Mouse (Mus musculus) forebrain, postnatal 0 days (tissue): ENCODE measurements around the gene Vwc2. TPM values are rescaled to one million over a fixed set of nuclear protein-coding genes. Genes with fewer than 3 reads are reported as not detected.

ENCODE experiments used
- ATAC-seq: fragments of 200-750 bp; cut with Nextera tagmentation; 2 replicates; pipeline ENCODE4 v1.8.0; 2017; ENCODE audit warnings: mild to moderate bottlenecking, moderate library complexity
- DNase-seq: peaks from one replicate; pipeline ENCODE4 v3.0.0-alpha.2; 2015
- H3K27ac ChIP-seq: fragments of 300-500 bp; sonication (generic); 2 replicates; pipeline ENCODE4 v1.5.1; 2014; ENCODE audit warnings: low read depth, mild to moderate bottlenecking, antibody characterized with exemption, low read length, moderate library complexity, mixed read lengths
- H3K27me3 ChIP-seq: fragments of 300-500 bp; sonication (generic); 2 replicates; pipeline ENCODE4 v1.6.1; 2014; ENCODE audit warnings: mild to moderate bottlenecking, low read length, mixed read lengths; ENCODE audit not compliant: insufficient read depth
- H3K36me3 ChIP-seq: fragments of 300-500 bp; sonication (generic); 2 replicates; pipeline ENCODE4 v1.6.1; 2014; ENCODE audit warnings: mild to moderate bottlenecking, moderate library complexity; ENCODE audit not compliant: insufficient read depth
- H3K4me1 ChIP-seq: fragments of 300-500 bp; sonication (generic); 2 replicates; pipeline ENCODE4 v1.6.1; 2014; ENCODE audit warnings: antibody characterized with exemption; ENCODE audit not compliant: insufficient read depth
- H3K4me2 ChIP-seq: fragments of 300-500 bp; sonication (generic); 2 replicates; pipeline ENCODE4 v1.6.1; 2014; ENCODE audit warnings: low read depth, mild to moderate bottlenecking, moderate library complexity
- H3K4me3 ChIP-seq: fragments of 300-500 bp; sonication (generic); 2 replicates; pipeline ENCODE4 v1.5.1; 2014; ENCODE audit warnings: low read depth, low read length, mixed read lengths
- H3K9ac ChIP-seq: fragments of 300-500 bp; sonication (generic); 2 replicates; pipeline ENCODE4 v1.6.1; 2014; ENCODE audit warnings: mild to moderate bottlenecking
- H3K9me3 ChIP-seq: fragments of 300-500 bp; sonication (generic); 2 replicates; pipeline ENCODE4 v1.6.1; 2016; ENCODE audit warnings: low read length
- CTCF ChIP-seq: sonication (generic); IDR thresholded peaks from 2 replicates; pipeline ENCODE4 v1.5.1; 2016; ENCODE audit warnings: antibody characterized with exemption, control low read depth, low read depth
- WGBS: fragments of 180-500 bp; shearing (Covaris S2); extraction: QIAGEN DNeasy Blood & Tissue Kit; methylation state at CpG from one replicate; pipeline ENCODE4 v1.1.7; 2014; 5-methylcytosine and 5-hydroxymethylcytosine counted together
- polyA plus RNA-seq: library from polyadenylated mRNA; unstranded; fragments of >200 nt; fragmentation: Nextera tagmentation; extraction: Ambion mirVana; gene quantifications from 2 replicates; pipeline ENCODE4 v1.2.1, GENCODE M21; 2015
- total RNA-seq: library from RNA; depleted of rRNA; stranded (reverse); fragments of >200 nt; gene quantifications from 2 replicates; pipeline ENCODE4 v1.2.3, GENCODE M21; 2014

Gene Vwc2
- total and polyA plus RNA-seq, 2 experiments from 2014 or later: 8.2 to 13.6 TPM

GRCm38 (mm10) chr11:11239346-11239745 lies 125.3 kb downstream of the Vwc2 start:
- 0 out of 2 replicates have a peak, but pooled peaks have one; percentile 16 for TF ChIP-seq CTCF

DNA sequence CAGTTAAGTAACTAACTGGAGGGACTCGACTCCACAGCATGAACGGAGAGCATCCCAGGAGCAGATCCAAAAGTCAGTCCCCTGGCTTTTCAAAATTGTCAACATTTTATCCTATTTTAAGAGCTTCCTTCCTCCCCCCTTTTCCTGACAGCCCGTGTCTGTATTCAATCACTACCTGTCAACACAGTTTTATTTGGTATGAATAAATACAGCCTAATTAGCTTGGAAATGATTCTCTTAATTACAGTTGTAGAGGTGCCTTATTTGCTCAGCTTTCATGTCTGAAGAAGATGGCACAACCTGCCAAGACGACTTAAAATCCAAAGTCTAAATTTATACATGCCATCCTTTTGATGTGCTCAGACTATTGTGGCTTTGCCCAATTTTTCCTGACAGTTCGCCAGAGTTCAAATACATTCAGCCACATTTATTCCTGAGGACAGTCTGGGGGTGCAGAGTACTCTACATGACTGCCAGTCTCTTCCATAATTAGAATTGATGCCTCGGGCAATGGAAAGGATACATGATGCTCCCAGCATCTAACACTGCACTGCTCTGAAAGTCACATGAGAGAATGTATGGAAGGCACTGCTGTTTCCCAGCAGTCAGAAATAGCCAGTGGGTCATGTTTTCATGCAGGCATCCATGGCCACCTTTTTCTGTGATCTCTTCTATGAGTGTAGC lies 128.8 kb downstream of the Vwc2 start:
- Histone ChIP-seq H3K4me3 (no peak overlapping the region), H3K4me1 (no peaks in the 10 kb centered on the region), H3K4me2 (no peak overlapping the region), H3K9ac (no peak overlapping the region), H3K27me3 (no peaks in the 10 kb centered on the region), H3K27ac (no peak overlapping the region), H3K36me3 (no peaks in the 10 kb centered on the region), H3K9me3 (no peaks in the 10 kb centered on the region)
- ATAC-seq (peak; percentile 81), DNase-seq (peak; percentile 30)
- TF ChIP-seq CTCF: no peak
- 29% methylated on average over 6 of the region's 6 CpGs for WGBS

More at GRCm38 (mm10) chr11:11239346-11239745, 125.3 kb downstream of the Vwc2 start:
- WGBS: 78% methylated on average over 1 of the region's 1 CpGs
- H3K9ac ChIP-seq: no peak overlapping the region
- H3K4me3 ChIP-seq: no peak overlapping the region
- DNase-seq (no peak), ATAC-seq (no peak)
- no peak overlapping the region for H3K4me2 ChIP-seq
- H3K4me1 ChIP-seq: no peaks in the 10 kb centered on the region
- no peaks in the 10 kb centered on the region for H3K36me3 ChIP-seq
- H3K27me3 ChIP-seq: no peaks in the 10 kb centered on the region
- no peaks in the 10 kb centered on the region for H3K9me3 ChIP-seq
- H3K27ac ChIP-seq: no peak overlapping the region

GRCm38 (mm10) chr11:11257348-11257747 lies 143.3 kb downstream of the Vwc2 start:
- DNase-seq (no peak), ATAC-seq (no peak)

DNA sequence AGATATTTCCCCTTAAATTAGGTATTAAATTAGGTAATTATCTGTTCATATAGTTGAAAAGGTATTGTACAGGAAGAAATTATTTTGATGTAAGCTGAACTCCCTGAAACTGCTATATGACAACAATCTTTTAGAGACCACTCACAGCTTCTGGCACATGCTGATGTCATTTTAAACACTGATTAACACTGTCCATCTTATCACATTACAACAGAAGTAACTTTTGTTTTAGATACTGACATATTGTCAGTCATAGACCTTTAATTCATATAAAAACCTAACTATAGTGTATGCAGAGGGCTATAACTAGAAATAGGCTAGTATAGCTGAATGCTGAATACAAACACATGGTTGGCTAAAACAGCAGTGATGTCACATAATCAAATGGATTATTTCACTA lies 166.1 kb downstream of the Vwc2 start:
- H3K4me2 ChIP-seq: no peak overlapping the region
- H3K27ac ChIP-seq: no peak overlapping the region
- TF ChIP-seq CTCF: no peak
- no peak overlapping the region for H3K4me3 ChIP-seq
- ATAC-seq (no peak), DNase-seq (no peak)
- H3K4me1 ChIP-seq: no peaks in the 10 kb centered on the region
- no peak overlapping the region for H3K9ac ChIP-seq
- H3K27me3 ChIP-seq: no peaks in the 10 kb centered on the region
- no peaks in the 10 kb centered on the region for H3K9me3 ChIP-seq
- no peaks in the 10 kb centered on the region for H3K36me3 ChIP-seq

More at GRCm38 (mm10) chr11:11257348-11257747, 143.3 kb downstream of the Vwc2 start:
- Histone ChIP-seq H3K9ac (no peak overlapping the region), H3K27ac (no peak overlapping the region), H3K4me2 (no peak overlapping the region), H3K9me3 (no peaks in the 10 kb centered on the region), H3K27me3 (no peaks in the 10 kb centered on the region), H3K4me3 (no peak overlapping the region), H3K36me3 (no peaks in the 10 kb centered on the region), H3K4me1 (no peaks in the 10 kb centered on the region)
- no peak for TF ChIP-seq CTCF
- WGBS: 83% methylated on average over 1 of the region's 1 CpGs

DNA sequence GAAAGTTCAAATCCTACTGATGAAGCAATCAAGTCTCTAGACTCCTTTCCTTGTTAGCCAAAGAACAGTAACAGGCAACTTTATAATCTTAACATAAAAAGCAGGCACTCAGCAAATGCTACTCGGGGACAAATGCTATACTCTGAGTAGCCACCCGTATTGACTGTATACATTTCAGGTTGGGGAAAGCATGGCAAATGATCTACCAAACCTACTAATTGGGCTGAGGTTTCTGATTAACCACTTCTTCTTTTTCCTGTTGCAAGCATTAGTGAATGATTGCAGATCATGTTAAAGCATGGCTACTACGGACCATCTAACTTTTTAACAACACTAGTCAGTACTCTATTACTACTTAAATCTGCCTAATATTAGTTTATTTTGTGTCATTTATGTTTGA lies 169.5 kb downstream of the Vwc2 start:
- H3K9me3 ChIP-seq: no peaks in the 10 kb centered on the region
- H3K4me1 ChIP-seq: no peaks in the 10 kb centered on the region
- no peaks in the 10 kb centered on the region for H3K36me3 ChIP-seq
- no peak overlapping the region for H3K27ac ChIP-seq
- no peak overlapping the region for H3K4me2 ChIP-seq
- WGBS: 87% methylated on average over 3 of the region's 3 CpGs
- H3K4me3 ChIP-seq: no peak overlapping the region
- no peak for TF ChIP-seq CTCF
- H3K9ac ChIP-seq: no peak overlapping the region
- H3K27me3 ChIP-seq: no peaks in the 10 kb centered on the region
- DNase-seq: no peak
- no peak for ATAC-seq
